Mouse (Mus musculus): ENCODE data around the gene Gm17455.

Gene Gm17455

DNA sequence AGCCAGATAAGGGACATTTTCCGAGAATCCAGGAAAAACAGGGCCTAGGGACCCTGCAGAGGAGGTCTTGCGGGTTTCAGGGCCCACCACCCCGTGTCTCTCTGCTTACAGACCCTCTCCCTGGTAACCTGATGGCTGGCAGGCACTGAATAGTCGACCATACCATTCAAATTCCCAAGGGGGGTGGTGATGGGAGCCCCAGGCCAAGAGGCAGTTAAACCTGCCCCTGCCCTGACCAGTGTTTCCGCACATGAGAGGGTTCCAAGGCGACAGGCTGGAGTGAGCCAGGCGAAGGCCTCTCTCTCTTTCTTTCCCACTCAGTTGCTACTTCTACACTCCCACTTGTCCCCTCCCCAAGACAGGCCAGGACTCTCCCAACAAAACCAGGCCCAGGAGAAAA, at the start of gene Gm17455:
Gene Gm17455, plus strand, starts transcription at position 278 of the 400 bp plus-strand sequence.
- DNase-seq = no peak

DNA sequence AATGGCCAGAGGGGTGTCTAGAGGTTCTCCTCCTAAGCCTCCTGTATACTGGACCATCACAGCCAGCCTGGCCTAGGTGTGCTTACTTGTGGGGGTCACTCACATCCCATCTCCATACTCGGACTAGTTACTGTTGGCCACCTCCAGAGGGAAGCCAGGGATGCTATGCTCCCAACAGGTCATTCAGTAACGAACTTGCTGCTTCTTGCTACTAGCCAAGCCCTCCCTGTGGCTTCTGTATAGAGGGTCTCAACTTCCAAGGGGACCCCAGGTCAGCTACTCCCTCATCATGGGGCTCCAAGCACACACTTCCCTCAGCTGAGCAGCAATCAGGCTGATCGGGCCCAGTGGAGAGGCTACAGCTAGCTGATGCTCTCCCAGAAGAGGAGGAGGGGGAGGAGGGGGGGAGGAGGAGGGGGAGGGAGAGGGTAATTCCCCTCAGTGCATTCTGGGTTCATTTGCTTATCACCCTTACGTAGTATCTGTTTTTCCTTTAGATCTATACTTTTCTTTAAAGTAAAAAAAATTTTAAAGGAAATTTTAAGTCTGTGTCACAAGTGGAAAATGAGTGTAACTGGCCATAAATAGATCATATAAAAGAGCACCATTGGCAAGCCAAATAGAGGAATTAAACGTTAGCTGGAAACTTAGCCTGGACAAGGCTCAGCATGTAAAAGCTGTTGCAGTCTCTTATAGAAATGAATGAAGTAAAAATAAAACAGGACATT, 49.3 kb upstream of the Gm17455 start:
- DNase-seq = peak; percentile 35

DNA sequence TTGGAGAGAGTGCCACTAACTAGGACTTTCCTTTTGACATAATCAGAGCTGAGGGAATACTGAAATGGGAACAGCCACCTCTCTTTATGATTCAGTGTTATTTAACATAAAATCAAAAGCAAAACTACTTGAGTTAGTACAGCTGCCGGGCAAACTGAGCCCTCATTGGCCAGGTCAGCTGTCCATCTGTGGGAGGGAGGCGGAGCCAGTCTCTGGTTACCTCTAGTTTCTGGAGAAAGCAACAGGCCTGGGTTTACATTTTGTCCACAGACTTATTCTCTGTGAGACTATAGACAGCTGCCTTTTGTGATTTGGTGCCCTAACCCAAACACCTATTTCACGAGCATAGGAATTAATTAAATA, 48.7 kb upstream of the Gm17455 start:
- DNase-seq = peak; percentile 85

DNA sequence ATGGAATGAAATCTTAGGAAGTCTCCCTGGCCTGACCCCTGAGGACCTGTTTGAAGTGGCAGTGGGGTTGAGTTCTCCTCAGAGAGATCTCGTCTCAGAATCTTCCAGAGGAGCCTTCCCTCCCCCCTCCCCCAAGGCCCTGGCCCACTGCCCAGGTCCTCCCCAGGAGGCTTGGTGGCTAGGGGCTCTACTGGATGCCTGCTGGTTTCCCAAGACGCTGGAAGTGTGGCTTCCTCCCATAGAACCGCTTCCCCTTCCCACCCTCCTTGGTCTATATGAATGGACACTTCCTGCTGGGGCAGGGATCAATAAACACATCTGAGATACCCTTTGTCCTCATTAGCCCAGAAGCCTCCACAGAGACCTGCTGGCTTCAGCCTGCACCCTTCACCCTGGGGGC, 48.3 kb upstream of the Gm17455 start:
- peak; percentile 47 for DNase-seq

DNA sequence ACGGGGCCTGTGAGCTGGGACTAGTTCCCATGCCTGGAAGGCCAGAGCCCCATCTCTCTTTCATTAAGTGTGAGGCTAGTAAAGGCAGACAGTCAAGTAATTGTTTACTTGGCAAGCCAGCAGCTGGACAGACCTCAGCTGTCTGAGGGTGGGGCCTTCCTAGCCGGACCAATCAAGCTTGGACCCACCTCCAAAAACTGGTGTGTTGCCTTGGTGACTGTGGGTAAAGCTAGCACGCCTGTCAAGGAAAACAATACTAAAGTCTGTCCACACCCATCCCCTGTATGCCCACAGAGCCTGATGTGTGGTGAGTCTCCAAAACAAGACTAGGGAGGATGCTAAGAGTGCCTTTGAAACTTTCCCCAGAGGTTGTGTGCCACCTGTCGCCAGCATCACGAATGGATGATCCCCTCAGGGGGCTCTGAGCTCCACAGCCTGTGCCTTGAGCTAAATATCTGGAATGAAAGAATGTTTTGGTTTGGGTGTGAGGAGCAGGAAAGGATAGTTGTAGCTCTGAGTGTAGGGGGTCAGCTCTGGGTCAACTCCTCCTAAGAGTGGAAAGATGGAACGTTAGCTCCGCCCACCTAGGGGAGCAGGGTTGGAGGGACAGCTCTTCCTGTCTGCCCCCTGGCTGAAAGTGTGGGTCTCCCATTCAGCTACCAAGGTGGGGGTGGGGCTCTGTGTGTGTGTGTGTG, 47.6 kb upstream of the Gm17455 start:
- DNase-seq = peak; percentile 83

DNA sequence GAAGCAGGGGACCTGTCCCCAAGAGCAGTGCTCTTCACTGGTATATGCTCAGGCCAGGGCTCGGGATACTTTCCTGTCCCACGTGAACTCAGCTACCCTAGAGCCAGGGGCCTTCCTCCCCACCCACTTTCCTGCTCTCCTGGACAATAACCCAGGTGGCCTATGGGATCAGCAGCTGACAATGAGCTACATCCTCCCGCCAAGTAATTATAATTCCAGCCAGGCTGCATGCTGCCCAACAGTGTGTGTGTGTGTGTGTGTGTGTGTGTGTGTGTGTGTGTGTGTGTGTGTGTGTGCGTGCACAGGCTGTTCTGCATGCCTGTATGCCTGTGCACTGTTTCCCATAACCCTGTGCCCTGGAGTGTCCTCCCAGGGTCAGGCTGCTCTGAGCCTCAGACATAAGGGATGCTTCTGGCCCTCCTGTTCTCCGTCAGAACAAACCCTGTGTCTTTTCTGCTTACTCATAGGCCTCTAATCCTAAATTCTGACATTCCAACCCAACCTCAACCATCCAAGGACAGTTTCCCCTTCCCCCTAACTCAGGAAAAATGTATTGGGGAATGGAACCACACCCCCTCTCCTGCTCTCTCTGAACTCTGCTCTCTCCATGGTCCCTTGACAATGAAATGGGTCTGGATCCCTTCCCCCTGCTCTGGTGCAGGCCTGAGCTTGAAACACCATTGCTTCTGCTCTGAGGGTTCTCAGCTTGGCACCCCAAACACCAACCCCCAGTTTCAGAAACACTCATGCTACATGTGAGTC, 46.1 kb upstream of the Gm17455 start:
- DNase-seq = peak; percentile 43

DNA sequence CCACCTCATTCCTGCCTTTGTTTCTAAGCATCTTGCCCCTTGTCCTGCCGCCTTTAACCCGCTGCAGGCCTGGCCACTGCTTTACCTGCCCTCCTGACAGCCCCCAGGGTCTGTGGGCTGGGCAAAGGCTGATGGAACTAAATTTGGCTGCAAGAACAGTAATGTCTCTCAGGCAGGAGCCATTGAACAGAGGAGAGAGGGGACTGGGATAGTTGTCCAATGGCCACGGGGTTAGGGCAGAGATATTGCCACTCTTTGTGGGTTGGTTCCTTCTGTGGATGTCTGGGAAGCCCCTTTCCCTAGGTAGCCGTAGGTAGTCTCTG, 45.6 kb upstream of the Gm17455 start:
- DNase-seq = no peak

DNA sequence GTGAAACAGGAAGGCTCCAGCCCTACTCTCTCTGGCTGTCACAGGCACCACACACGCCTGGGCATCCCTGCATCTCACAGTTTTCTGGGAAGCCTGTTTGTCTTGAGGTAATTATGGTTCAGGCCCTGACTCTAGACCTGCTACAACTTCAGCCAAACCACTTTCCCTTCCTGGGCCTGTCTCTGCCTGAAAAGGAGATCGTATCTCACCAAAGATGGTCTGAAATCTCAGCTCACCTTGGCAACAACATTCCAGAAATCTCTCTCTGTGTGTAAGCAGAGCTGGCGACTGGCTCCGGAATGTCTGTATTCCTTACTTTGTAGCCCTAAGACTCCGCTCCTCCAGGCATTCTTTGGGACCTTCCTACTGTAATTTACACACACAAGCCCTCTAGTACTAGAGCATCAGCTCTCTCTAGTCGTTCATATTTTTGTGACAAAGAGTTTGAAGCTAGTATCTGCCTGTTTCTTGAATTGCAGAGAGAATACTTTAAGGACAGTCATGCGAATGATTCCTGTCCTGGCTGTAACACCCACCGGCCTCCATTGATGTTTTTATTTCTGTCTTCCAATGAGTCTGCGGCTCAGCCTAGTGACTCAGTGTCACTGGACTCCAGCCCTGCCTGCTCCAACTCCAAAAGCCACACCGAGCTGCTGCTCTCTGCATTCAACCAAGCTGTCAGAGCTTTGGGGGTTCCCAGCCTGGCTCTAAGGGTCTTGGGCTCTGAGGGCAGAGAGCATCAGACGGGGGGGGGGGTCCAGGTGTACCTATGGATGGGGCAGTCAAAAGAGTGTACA, 44.4 kb upstream of the Gm17455 start:
- DNase-seq = no peak

DNA sequence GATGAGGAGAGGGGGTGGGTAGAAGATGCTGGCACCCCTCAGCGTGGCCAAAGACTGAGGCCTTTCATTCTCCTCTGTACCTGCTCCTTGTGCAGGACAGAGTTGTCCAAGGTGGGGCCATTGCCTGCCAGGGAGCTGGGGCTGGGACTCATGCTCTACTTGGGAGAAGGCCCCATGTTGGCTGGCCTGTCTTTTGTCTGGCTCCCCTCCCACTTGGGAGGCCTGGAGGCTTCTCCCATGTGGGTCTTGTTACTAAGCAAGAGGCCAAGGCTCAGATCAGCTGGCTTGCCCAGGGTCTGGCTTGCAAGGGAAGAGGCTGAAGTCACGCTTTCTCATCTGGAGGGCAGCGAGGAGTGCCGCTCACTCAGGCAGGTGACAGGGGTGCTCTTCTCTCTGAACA, 42.1 kb upstream of the Gm17455 start:
- DNase-seq = no peak

DNA sequence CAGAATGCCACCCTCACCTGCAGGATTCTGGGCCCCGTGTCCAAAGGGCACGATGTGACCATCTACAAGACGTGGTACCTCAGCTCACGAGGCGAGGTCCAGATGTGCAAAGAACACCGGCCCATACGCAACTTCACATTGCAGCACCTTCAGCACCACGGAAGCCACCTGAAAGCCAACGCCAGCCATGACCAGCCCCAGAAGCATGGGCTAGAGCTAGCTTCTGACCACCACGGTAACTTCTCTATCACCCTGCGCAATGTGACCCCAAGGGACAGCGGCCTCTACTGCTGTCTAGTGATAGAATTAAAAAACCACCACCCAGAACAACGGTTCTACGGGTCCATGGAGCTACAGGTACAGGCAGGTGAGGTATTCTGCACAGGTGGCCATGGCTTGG, 41.6 kb upstream of the Gm17455 start:
- DNase-seq = no peak

DNA sequence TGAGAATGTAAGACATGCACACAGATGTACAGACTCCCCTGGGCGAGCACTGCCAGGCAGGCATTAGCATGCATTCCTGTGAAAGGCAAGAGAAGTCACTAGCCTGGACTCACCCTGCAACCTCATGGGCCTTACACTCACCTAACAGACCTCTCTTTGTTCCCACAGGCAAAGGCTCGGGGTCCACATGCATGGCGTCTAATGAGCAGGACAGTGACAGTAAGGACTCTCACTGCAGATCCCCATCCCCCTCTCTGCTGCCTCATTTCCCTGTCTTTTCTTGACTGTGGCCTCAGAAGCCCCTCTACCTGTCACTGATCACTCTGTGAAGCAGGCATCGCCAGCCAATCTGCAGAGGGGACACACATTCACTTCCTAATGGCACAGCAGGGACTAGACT, 40.8 kb upstream of the Gm17455 start:
- DNase-seq = peak; percentile 51

DNA sequence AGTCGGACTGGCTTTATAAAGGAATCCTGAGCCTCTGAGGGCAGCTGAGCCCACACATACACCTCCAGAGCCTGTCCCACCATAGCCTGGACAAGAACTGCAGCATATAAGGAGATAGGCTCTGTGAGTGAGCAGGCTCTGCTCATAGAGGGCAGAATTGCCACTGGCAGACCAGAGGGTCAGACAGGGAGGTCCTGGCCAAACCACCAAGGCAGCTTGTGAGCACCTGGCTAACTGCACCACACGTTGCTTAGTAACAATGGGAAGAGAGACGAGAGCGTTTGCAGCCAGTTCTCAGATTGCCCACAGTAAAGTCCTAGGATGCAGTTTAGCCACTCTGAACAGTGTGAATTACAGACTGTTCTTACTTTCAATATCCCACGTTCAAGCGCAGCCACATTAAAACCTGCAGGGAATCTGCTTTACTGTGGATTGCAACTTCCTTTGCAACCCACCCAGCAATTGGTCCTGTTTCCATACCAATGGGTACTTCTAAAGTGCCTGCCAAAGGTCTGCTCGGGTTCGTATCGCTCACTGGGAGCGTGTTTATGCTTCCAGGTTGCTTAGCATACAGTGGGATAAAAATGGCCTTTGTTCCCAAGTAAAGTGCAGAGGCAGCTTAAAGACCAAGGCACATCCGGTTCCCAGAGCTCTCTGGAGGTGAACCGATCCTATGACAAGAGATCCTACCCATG, 37.8 kb upstream of the Gm17455 start:
- no peak for DNase-seq

DNA sequence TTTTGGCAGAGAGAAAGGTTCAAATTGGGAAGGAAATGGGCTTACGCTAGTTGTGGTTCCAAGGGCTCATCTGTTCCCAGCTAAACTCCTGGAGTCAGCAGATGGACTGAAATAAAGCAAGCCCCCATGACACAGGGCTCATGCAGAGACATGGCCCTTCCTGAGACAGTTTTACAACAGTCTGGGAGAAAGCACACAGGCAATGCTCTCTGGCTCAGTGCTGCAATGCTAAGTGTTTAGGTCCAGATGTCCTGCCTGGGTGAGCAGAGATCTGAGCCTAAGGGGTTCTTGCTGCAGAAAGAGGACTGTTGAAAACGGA, 37.3 kb upstream of the Gm17455 start:
- DNase-seq = no peak

DNA sequence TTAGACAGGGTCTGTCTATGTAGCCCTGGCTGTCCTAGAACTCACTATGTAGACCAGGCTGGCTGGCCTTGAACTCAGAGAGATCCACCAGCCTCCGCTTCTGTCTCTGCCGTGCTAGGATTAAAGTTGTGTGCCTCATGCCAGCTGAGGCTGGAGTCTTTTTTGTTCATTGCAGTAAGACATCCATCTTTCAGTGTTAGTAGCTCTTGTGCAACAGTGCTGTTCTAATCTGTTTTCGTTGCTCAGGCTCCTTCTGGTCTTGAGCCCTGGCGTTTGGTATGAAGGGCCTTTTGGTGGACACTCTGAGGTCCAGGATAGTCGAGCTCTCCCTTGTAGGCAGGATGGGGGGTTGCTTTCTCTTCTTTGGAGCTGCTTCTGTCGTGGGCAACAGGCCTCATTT, 36.1 kb upstream of the Gm17455 start:
- DNase-seq = no peak

DNA sequence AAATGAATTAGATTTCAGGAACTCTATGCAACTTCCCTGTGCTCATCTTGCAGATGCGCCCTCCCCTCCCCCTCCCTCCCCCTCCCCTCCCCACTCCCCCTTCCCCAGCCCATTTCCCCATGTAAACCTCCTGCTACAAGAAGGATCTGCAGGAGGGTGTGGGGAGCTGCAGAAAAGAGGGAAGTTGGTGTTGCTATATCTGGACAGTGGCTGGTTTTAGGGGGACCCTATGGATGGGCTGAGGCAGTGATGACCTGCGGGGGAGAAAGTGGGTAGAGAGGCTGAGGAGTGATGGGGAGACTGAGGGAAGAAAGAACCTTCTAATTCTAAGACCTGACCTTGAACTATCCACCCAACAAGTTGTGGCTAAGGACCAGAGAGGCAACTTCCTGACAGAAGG, 32.4 kb upstream of the Gm17455 start:
- DNase-seq = no peak

DNA sequence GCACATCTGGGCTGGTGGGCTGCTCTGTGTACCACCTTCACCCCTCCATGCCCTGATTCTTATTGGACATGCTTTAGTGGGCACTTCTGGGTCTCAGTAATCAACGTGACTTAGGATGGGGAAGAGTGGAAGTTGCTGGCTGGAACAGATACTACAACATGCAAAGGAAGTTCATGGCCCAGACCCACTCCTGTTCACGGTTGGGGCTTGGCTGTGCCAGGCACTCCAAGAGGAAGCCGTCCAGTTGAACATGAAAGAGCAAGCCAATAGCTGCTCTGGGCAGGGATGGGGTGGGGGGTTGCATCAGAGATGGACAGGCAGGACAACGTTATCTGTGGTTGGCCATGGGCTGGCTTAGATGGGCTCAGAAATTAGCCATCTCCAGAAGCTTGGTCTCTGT, 31.6 kb upstream of the Gm17455 start:
- DNase-seq = no peak

DNA sequence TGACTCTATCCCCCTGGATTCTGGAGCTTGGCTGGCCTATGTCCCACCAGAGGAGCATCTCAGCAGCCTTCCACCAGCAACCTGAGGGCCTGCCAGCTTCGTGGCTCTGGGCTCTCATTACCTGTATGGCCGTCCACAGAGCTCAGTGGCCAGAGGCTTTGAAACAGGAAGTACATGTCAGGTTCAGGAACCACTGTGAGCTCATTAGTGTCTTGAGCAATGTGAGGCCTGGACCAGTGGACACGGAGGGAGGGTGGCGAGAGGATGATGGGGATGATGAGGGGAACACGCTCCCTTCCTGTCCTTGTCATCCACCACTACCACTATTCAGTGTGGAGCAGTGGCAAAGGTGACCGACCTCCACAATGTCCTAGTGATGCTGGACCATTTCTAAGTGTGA, 30.1 kb upstream of the Gm17455 start:
- no peak for DNase-seq

DNA sequence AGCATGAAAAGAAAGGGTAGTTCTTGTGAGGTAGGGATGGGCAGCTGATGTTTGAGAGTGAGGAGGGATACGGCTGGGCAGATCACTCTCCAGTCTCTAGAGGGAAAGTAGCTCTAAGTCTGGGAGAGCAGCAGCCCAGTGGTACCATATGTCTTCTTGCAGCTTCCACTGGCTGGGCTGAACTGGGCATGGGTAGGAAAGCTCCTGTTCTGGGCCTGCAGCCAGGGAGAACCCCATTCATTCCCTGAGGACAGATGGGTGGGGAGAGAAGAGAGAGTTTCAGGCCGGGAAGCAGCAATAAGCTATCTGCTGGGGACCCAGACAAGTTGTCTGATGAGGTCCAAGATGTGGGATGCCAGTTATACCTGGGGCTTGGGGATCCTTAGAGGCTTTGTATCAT, 29.4 kb upstream of the Gm17455 start:
- no peak for DNase-seq

DNA sequence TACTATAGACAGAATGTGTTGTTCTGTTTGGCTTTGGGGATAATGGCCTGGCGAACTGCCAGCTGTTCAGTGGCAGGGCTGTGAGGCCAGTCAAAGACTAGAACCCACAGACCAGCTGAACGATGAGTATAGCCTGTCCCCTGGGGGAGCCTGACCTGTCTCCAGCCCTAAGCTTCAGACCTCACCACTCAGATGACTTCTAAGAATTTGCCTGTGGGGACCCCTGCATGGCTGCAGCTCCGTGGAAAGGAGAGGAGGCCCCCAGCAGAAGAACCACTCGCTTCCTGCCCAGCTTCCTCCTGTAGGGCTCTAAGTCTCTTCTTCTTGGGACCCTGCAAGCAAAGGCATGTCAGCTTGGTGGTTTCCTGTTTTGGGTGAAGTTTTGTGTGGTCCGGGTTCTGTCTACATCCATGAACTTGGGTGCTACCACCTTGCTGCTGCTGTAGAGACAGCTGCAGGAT, 28.9 kb upstream of the Gm17455 start:
- peak; percentile 24 for DNase-seq

DNA sequence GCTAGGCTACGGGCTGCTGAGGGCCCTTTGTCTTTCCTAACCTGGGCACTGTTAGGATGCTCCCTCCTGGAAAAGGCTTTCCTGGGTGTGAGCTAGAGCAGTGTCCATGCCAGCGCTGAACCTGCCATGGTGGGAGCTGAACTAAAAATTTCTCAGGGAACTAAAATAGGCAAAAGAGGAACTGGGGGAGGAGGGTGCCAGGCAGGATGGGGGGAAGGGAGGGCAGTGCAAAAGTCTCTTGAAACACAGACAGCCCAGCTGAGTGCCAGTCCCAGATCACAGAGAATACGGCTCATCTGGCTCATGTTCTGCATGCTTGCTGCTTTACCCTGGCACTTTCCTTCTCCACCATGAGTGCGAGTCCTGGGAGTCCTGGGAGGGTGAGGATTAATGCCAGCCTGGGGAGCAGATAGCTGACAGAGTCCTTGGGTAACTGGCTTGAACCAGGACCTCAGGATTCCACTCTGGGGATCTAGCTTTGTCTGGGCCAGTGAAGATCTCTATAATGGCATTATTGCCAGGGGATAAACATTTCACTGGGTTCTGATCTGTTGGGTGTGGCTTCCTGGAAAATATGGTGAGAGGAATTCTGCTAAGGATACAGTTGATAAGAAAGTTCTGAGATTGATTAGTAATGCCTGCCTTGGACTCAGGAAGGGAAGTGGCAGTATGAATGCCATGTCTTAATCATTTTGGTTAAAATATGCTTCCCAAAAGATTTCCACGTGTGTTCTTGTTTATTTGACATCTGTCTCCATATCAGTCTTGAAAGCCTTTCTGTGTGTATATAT, 27.7 kb upstream of the Gm17455 start:
- no peak for DNase-seq

DNA sequence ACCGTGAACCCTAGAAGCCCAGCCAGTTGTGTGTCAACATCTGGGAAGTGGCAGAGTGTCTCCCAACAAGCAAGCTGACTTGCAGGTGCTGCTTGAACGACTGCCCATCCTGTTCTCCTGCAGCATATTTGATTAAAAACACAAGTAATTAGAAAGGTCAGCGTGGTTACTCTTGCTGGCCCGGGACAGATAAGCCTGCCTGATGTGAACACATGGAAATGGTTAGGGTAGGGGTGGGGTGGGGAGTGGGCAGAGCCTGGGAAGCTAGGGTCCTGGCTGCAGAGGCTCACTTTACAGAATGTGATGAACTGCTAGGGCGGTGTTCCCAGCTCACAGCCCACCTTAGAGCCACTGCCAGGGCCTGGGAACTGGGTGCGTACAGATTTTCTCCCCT, 26.0 kb upstream of the Gm17455 start:
- no peak for DNase-seq

Data from retina, postnatal 1 day (tissue).